Mouse (Mus musculus) testis, postnatal 10 days (tissue): ENCODE measurements at regions not wholly inside any gene's neighbourhood (a gene's known extent, or its start where the extent isn't known, plus 50 kb on each side); places are given as distances from the start of the nearest gene placed in this dataset.

Source experiments
- DNase-seq: peaks from one replicate; pipeline ENCODE4 v3.0.0; 2021; ENCODE audit warnings: low spot score

GRCm38 (mm10) chr14:25005241-25005946 is 453.6 kb upstream of the Zmiz1 start:
- no peak for DNase-seq

GRCm38 (mm10) chr14:25011926-25012325 is 447.1 kb upstream of the Zmiz1 start:
- no peak for DNase-seq

DNA sequence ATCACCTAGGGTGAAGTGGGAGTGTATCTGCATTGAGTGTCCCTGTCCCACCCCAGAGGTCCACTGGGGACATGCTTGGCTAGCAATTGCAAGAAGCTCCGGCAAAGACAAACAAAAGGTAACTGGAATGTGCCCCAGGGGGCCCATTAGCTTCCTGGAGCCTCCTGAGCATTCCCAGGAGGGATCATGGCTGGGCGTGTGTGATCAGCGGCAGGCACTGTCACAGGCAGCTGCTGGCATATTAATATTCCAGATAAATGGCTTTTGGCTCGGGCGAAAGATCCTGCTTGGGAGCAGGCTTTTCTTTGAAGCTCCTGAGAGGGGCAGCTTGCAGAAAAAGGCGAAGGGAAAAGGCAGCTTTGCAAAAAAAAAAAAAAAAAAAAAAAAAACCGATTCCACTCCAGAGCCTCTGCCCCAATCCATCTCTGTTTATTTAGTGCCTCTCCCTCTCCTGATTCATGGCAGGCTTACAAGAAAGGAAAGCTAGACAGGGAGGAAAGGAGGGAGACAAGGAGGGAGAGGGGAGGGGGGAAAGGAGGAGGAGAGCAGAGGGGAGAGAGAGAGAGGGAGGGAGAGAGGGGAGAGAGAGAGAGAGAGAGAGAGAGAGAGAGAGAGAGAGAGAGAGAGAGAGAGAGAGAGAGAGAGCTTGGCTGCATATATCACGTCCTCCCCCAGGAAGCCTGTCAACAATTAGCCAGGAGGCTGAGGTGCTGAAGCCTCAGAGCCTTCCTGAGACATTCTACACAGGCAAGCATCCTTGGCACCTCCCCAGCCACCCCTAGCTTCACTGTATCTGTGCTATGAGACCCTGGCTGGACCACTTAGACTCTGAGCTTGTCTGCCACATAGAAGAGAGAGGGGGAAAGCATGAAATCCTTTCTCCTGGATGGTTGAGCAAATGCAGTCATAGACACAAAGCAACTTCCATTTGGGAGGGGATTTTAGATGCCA is 443.4 kb upstream of the Zmiz1 start:
- no peak for DNase-seq

- peak; percentile 61 for DNase-seq
These were observed 441.1 kb upstream of the Zmiz1 start for GRCm38 (mm10) chr14:25017860-25018259.

GRCm38 (mm10) chr14:25019306-25019905 is 439.6 kb upstream of the Zmiz1 start:
- DNase-seq: peak; percentile 59

GRCm38 (mm10) chr14:25022523-25023269 is 436.3 kb upstream of the Zmiz1 start:
- DNase-seq: no peak

- DNase-seq: no peak
These were observed 435.6 kb upstream of the Zmiz1 start for GRCm38 (mm10) chr14:25023270-25023800.

DNA sequence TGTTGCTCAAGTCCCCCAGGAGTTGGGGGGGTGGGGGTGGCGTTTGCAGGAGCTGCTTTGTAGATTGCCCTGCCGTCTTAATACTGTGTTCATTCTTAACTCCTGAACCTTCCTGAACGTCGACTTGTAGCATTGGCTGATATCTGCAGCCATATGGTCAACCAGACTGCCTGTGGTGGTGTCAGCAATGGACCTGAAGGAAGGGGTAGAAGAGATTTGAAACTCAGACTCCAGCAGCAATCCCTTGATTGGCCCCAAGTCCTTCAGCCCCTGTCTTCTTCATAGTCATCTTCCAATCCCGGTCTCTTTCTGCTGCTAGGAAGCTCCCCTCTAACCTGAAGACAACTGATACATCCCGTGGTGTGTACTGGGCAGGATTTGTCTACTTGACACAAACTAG is 433.9 kb upstream of the Zmiz1 start:
- DNase-seq: no peak

GRCm38 (mm10) chr14:25027076-25027475 is 431.9 kb upstream of the Zmiz1 start:
- DNase-seq: no peak

- DNase-seq: no peak
These were observed 431.1 kb upstream of the Zmiz1 start for GRCm38 (mm10) chr14:25027842-25028241.

- DNase-seq: no peak
These were observed 428.1 kb upstream of the Zmiz1 start for GRCm38 (mm10) chr14:25030881-25031280.

DNA sequence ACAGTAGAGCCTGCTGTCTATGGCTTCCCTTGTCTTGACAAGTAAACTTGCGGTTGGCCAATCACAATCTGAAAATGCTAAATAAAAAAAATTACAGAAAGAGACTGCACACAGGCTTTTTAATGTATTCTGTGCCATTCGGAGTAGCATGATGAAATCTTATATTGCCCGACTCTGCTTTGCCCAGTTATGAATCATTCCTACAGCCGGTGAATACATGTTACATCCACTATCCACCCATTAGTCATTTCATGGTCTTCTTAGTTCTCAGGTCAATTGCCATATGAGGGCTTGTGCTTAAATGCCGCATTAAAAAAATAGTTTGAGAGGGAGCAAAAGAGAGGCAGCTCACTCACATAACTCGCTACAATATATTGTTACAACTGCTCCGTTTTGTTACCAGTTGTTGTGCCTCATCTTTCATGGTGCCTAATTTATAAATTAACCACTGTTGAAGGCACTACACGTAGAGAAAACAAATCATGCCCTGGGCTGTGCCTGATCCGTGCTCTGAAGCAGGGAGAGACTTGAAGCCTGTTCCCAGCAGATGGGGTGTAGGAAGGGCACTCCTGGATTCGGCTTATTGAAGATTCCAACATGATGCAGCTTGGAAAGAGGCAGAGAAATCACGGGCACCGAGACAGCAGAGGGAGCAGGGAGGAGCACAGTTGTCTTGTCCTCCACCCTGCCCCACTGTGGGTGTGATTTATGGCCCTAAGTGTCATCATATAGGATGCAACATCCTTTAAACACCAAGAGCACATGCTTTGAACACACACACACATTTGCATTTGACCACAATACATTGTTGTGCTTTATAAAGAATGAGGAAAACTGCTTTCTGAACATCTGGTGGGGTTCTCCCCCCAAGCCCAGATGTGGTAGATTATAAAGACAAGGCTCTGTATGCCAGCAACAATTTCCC is 427.0 kb upstream of the Zmiz1 start:
- no peak for DNase-seq

- DNase-seq: no peak
These were observed 426.1 kb upstream of the Zmiz1 start for GRCm38 (mm10) chr14:25032899-25033298.

DNA sequence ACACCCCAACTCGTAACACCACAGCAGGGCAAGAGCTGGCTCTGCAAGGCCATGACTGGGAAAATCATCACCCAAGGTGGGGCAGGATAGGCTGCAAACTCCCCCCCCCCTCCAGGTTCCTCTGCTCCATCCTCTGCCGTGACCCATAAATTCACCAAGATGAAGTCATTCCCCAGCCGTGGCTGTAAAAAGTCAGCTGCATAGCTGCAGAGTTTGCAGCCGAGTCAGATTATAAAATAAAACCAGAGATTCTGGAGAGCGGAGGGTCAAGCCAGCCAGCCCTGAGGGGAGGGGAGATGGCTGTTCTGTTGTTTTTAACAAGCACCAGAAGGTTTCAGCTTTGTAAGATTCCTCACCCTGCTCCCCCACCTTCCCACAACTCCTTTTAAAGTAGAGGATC is 416.7 kb upstream of the Zmiz1 start:
- DNase-seq: no peak

DNA sequence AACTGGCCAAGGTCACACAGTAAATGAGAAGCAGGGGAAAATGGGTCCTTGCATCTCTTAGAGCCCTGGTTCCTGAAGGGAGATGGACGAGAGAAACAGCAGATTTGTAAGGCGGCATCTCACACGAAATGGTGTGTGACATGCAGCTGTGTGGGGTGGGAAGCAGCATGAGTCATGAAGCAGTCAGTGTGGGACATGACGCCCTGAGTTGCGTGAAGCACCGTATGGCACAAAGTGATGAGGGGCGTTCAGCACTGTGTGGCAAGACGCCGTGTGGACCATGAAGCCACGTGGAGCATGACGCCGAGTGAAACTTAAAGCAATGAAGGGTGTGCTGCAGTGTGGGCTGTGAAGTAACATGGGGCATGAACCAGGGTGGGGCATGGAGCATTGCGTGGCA is 414.9 kb upstream of the Zmiz1 start:
- no peak for DNase-seq

- DNase-seq: no peak
These were observed 414.1 kb upstream of the Zmiz1 start for GRCm38 (mm10) chr14:25044867-25045266.

GRCm38 (mm10) chr14:25050674-25051251 is 408.2 kb upstream of the Zmiz1 start:
- DNase-seq: no peak

- DNase-seq: no peak
These were observed 406.8 kb upstream of the Zmiz1 start for GRCm38 (mm10) chr14:25052175-25052574.

DNA sequence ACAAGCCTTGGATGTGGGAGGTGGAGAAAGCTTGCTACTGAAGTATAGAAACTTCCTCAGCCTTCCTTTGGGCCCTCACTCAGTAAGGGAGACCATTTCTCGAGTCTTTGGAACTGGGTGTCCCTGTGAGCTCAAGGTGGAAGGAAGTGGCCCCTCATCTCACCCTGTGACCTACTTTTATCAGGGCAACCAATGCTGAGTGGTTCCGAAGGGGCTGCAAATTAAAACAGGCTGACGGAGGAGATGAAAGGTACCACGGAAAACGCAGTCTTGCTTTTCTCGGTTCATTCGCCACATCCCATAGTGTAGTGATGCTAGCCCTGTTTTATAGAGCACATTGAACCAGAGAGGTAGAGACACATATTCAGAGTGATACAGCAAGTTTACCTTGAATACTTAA is 399.6 kb upstream of the Zmiz1 start:
- no peak for DNase-seq

GRCm38 (mm10) chr14:25060285-25060684 is 398.7 kb upstream of the Zmiz1 start:
- no peak for DNase-seq
